Mouse (Mus musculus) mammary gland, adult 2 months (tissue): Measurements from ENCODE around the gene Prkd1. TPM values are rescaled to one million over a fixed set of nuclear protein-coding genes. Genes with fewer than 3 reads are reported as not detected.

Experiments used
- polyA plus RNA-seq: library from polyadenylated mRNA; depleted of rRNA; stranded (reverse); fragments of >200 nt; gene quantifications from 2 replicates; pipeline ENCODE4 v1.2.3, GENCODE M21; 2012; ENCODE audit warnings: low replicate concordance; rRNA removed

Prkd1 gene
- 4.6 and 4.7 TPM in 2 replicates for polyA plus RNA-seq

DNA sequence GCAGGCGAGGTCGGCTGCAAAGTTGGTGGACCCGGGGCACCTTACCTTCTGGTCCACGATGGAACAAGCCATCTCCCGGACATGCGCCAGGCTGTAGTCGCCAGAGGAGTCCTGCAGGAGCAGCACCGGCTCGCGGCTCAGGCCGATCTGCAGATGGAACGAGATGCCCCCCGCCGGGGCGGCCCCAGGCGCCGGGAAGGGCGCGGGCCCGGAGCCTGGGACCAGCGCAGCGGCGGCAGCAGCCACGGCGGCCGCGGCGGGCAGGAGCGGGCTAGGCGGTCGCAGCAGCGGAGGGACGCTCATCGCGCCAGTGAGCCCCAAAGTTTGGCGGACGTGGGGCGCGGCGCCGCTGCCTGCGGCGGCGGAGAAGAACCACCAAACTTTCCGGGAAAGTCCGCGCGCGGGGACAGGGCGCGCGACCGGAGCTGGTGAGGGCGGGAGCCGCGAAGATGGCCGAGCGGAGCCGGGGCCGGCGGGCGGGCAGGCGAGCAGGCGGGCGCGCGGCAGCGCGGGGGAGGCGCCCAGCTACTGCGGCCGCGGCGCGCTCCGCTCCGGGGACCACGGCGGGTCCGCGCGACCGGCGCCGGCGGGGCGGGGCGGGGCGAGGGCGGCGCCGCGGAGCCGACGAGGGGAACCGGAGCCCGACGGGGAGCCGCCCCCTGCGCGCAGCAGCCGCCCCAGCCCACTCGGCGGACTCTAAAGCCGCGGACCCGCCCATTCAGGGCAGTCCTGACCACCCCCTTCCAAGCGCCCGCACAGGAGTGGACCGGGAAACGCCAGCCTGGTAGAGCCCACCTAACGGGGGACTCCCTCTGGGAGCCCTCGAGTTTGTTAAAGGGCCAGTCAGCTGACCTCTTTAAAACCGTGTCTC lies at the start of gene Prkd1:
Gene Prkd1, minus strand, starts transcription at position 428 of the 871 bp plus-strand sequence.

